Mouse (Mus musculus): ENCODE measurements at regions not wholly inside any gene's neighbourhood (a gene's known extent, or its start where the extent isn't known, plus 50 kb on each side); places are given as distances from the start of the nearest gene placed in this dataset.

- TF ChIP-seq POLR2A (IDR thresholded peaks at IDR 0.05; ENCODE audit: insufficient read depth, low read depth, low read length) (no peak), CTCF (IDR thresholded peaks at IDR 0.05) (no peak)
Observed at GRCm38 (mm10) chr15:62374641-62375040, 1451.8 kb upstream of the A1bg start.

All from heart, adult 2 months (tissue).